Mouse (Mus musculus) neural tube, embryonic 10.5 days (tissue): ENCODE results near the gene Tekt4.

Experiments used
- DNase-seq: peaks from one replicate; pipeline ENCODE4 v3.0.0-alpha.2; 2017; ENCODE audit warnings: low spot score; ENCODE audit errors: extremely low spot score

The Tekt4 gene

GRCm38 (mm10) chr17:25432433-25433181, 21.8 kb upstream of the Tekt4 start:
- peak; percentile 61 for DNase-seq

- no peak for DNase-seq
Measured at GRCm38 (mm10) chr17:25433223-25433616, 21.2 kb upstream of the Tekt4 start.

- peak; percentile 84 for DNase-seq
Measured at GRCm38 (mm10) chr17:25433617-25434606, 20.5 kb upstream of the Tekt4 start, which contains the start of gene Cacna1h. Cacna1h (minus strand) TSS chr17:25433783.

GRCm38 (mm10) chr17:25441417-25441816, 13.0 kb upstream of the Tekt4 start:
- DNase-seq, result no peak

GRCm38 (mm10) chr17:25442889-25443288, 11.5 kb upstream of the Tekt4 start:
- DNase-seq, result no peak

- no peak for DNase-seq
Measured at GRCm38 (mm10) chr17:25445074-25445473, 9.3 kb upstream of the Tekt4 start.

GRCm38 (mm10) chr17:25445841-25446240, 8.6 kb upstream of the Tekt4 start:
- no peak for DNase-seq

- no peak for DNase-seq
Measured at GRCm38 (mm10) chr17:25447865-25448264, 6.5 kb upstream of the Tekt4 start.

GRCm38 (mm10) chr17:25450329-25450728, 4.1 kb upstream of the Tekt4 start:
- DNase-seq, result no peak

GRCm38 (mm10) chr17:25452246-25452965, 2.0 kb upstream of the Tekt4 start:
- no peak for DNase-seq

GRCm38 (mm10) chr17:25456540-25456939, 2.1 kb downstream of the Tekt4 start:
- DNase-seq, result no peak

GRCm38 (mm10) chr17:25462236-25462875, 7.9 kb downstream of the Tekt4 start:
- no peak for DNase-seq

- DNase-seq, result no peak
Measured at GRCm38 (mm10) chr17:25463326-25463945, 9.0 kb downstream of the Tekt4 start.

- DNase-seq, result no peak
Measured at GRCm38 (mm10) chr17:25464091-25464490, 9.7 kb downstream of the Tekt4 start.

- DNase-seq, result no peak
Measured at GRCm38 (mm10) chr17:25466257-25466656, 11.8 kb downstream of the Tekt4 start.

- DNase-seq, result no peak
Measured at GRCm38 (mm10) chr17:25467781-25468180, 13.4 kb downstream of the Tekt4 start.

- no peak for DNase-seq
Measured at GRCm38 (mm10) chr17:25468301-25468700, 13.9 kb downstream of the Tekt4 start.

GRCm38 (mm10) chr17:25469798-25470197, 15.4 kb downstream of the Tekt4 start:
- DNase-seq, result peak; percentile 73

GRCm38 (mm10) chr17:25471418-25471817, 17.0 kb downstream of the Tekt4 start:
- DNase-seq, result no peak

GRCm38 (mm10) chr17:25472044-25472443, 17.6 kb downstream of the Tekt4 start:
- no peak for DNase-seq
